Mouse (Mus musculus): ENCODE results near the gene Rpain. TPM values are rescaled to one million over a fixed set of nuclear protein-coding genes. Genes with fewer than 3 reads are reported as not detected.

Gene Rpain
- total and polyA plus RNA-seq, 3 experiments, result 54.1 to 80.6 (median 64.6) TPM

DNA sequence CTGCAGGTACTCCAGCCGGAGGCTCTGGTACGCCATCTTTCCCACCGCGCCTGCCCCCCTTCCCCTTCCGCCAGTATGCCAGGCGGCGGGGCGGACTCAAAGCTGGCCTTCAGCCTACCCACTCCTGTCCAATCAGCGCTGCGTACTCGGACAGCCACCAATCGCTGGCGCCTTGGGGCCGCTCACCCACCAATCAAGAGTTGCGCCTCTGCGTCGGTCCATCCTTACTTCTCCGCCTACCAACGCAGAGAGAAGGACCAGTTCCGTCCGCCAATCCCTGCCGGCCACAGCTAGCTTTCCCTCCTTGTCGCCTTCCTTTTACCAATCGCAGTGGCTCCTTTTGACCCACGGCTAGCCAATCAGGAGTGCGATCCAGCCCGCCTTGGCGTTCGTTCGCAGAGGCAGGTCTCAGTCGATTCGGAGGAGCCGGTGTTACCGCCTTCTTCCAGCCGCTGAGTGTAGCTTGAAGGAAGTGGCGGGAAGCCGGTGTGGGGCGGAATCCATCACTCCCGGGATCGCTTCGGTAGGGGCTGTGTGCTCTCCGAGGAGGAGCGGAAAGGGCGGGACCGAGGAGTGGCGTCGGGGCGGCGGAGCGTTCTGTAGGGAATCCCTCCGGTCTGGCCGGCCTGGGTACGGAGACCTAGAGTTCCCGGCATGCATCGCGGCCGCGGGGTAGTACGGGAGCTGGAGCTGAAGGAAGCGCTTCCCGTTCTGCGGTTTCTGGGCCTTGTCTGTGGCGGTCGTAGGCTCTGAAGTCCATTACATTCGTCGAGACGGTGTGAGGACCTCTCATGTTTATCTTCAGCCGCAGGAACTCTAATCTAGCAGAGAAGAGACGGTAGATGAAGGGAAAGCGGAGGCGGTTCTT lies 49.4 kb downstream of the Rpain start, which contains the start of the genes Mis12 and Derl2:
Mis12 (plus strand) TSS at position 411 of the 868 bp plus-strand sequence.
Derl2 (minus strand) TSS at position 641 of the 868 bp plus-strand sequence.
- no peak for TF ChIP-seq UBTF (IDR thresholded peaks at IDR 0.05; ENCODE audit: low read depth, low read length)
- peak; percentile 78 for TF ChIP-seq MAX (IDR thresholded peaks at IDR 0.05; ENCODE audit: low read length)
- TF ChIP-seq CTCF (conservative IDR thresholded peaks at IDR 0.05 in 1 of 2, IDR thresholded peaks at IDR 0.05 in 1 of 2; ENCODE audit: low read depth in 2 of 2, low read length in 2 of 2), result no peak
- no peak for TF ChIP-seq JUN (IDR thresholded peaks at IDR 0.05; ENCODE audit: insufficient read depth, low read depth, low read length)
- peak; percentile 96 for TF ChIP-seq TCF12 (IDR thresholded peaks at IDR 0.05; ENCODE audit: low read depth, low read length)
- peak; percentile 93 for TF ChIP-seq ZMIZ1 (IDR thresholded peaks at IDR 0.05; ENCODE audit: low read depth, low read length)
- no peak for TF ChIP-seq MAFK (IDR thresholded peaks at IDR 0.05; ENCODE audit: insufficient replicate concordance, low read length)
- peak; percentile 92 for TF ChIP-seq SIN3A (IDR thresholded peaks at IDR 0.05; ENCODE audit: low read length)
- TF ChIP-seq ZC3H11A (IDR thresholded peaks at IDR 0.05; ENCODE audit: low read depth, low read length), result no peak
- TF ChIP-seq E2F4 (IDR thresholded peaks at IDR 0.05; ENCODE audit: insufficient replicate concordance, low read depth, low read length), result peak; percentile 96; the same call in 1 of the 2 replicates
- TF ChIP-seq MXI1 (IDR thresholded peaks at IDR 0.05; ENCODE audit: low read depth, low read length), result peak; percentile 63
- TF ChIP-seq GABPA (IDR thresholded peaks at IDR 0.05; ENCODE audit: insufficient replicate concordance, low read depth, low read length), result no peak; the same call in 1 of the 2 replicates
- no peak for TF ChIP-seq SMC3 (IDR thresholded peaks at IDR 0.05; ENCODE audit: low read depth, low read length)
- peak; percentile 87 for TF ChIP-seq HCFC1 (IDR thresholded peaks at IDR 0.05; ENCODE audit: low read depth, low read length)
- peak; percentile 39 for TF ChIP-seq IRF4 (IDR thresholded peaks at IDR 0.05; ENCODE audit: low read depth, low read length)
- TF ChIP-seq ELF1 (IDR thresholded peaks at IDR 0.05; ENCODE audit: low read depth, low read length), result peak; percentile 97
- TF ChIP-seq JUND (conservative IDR thresholded peaks at IDR 0.05; ENCODE audit: low read depth, low read length), result no peak
- no peak for TF ChIP-seq ETS1 (conservative IDR thresholded peaks at IDR 0.05; ENCODE audit: low read depth, low read length)
- 0 out of 2 replicates have a peak, but pooled peaks have one; percentile 17 for TF ChIP-seq TBP (conservative IDR thresholded peaks at IDR 0.05; ENCODE audit: low read depth, low read length)
- TF ChIP-seq KAT2A (IDR thresholded peaks at IDR 0.05; ENCODE audit: insufficient replicate concordance, low read length), result peak; percentile 93
- TF ChIP-seq CHD2 (IDR thresholded peaks at IDR 0.05; ENCODE audit: low read length), result peak; percentile 99
- peak; percentile 90 for TF ChIP-seq NELFE (IDR thresholded peaks at IDR 0.05; ENCODE audit: low read depth, low read length)
- TF ChIP-seq ZKSCAN1 (IDR thresholded peaks at IDR 0.05; ENCODE audit: borderline replicate concordance, low read depth, low read length), result no peak
- no peak for TF ChIP-seq CHD1 (IDR thresholded peaks at IDR 0.05; ENCODE audit: low read depth, low read length)
- TF ChIP-seq RCOR1 (conservative IDR thresholded peaks at IDR 0.05; ENCODE audit: low read depth, low read length), result no peak
- no peak for TF ChIP-seq EP300 (IDR thresholded peaks at IDR 0.05; ENCODE audit: low read length)
- peak; percentile 96 for TF ChIP-seq POLR2AphosphoS2 (IDR thresholded peaks at IDR 0.05; ENCODE audit: low read depth, low read length)
- TF ChIP-seq MYC (IDR thresholded peaks at IDR 0.05; ENCODE audit: low read depth, low read length), result peak; percentile 58; the same call in 1 of the 2 replicates
- TF ChIP-seq BHLHE40 (IDR thresholded peaks at IDR 0.05; ENCODE audit: low read depth, low read length), result no peak
- TF ChIP-seq MAZ (IDR thresholded peaks at IDR 0.05; ENCODE audit: low read depth, low read length), result peak; percentile 60; the same call in 1 of the 2 replicates
- no peak for TF ChIP-seq USF1 (IDR thresholded peaks at IDR 0.05; ENCODE audit: low read depth, low read length)
- no peak for TF ChIP-seq PAX5 (IDR thresholded peaks at IDR 0.05; ENCODE audit: low read length)
- no peak for TF ChIP-seq MEF2A (IDR thresholded peaks at IDR 0.05; ENCODE audit: borderline replicate concordance, low read depth, low read length)
- TF ChIP-seq ZNF384 (IDR thresholded peaks at IDR 0.05; ENCODE audit: low read depth, low read length), result no peak
- TF ChIP-seq USF2 (conservative IDR thresholded peaks at IDR 0.05; ENCODE audit: low read depth, low read length), result no peak
- peak; percentile 96 for TF ChIP-seq POLR2A (IDR thresholded peaks at IDR 0.05; ENCODE audit: low read depth, low read length)
- no peak for TF ChIP-seq RAD21 (IDR thresholded peaks at IDR 0.05; ENCODE audit: low read depth, low read length)
- peak; percentile 73 for TF ChIP-seq NRF1 (IDR thresholded peaks at IDR 0.05; ENCODE audit: low read depth, low read length)
- in situ Hi-C loops (cut with MboI; ENCODE audit: low pct_ligation_motif_present, low pct_unique_long_range_greater_than_20kb, low sequenced_read_pairs) (no loop called here), dilution Hi-C loops (cut with MboI; ENCODE audit: extremely low pct_ligation_motif_present, extremely low pct_unique_long_range_greater_than_20kb, low sequenced_read_pairs) (no loop called here)
- no peaks in the 10 kb centered on the region for H3K27me3 ChIP-seq (replicated peaks)
- H3K4me2 ChIP-seq (ENCODE audit: insufficient read depth, low read depth, poor library complexity, severe bottlenecking), result peak within 1 kb of the TSS; percentile 96
- peak within 1 kb of the TSS; percentile 93 for H3K9ac ChIP-seq (ENCODE audit: insufficient read depth, low read depth)
- peaks cover 8 to 62% of the 10 kb centered on the region in 2 experiments for H3K4me1 ChIP-seq (ENCODE audit: control insufficient read depth in 1 of 2, insufficient read depth in 2 of 2)
- peaks cover 14 to 58% of the 10 kb centered on the region in 2 experiments for H3K36me3 ChIP-seq (replicated peaks in 1 of 2; ENCODE audit: control insufficient read depth in 1 of 2, insufficient read depth in 1 of 2, low read length in 1 of 2)
- DNase-seq (ENCODE audit: extremely low read depth), result peak; percentile 100
- peak within 1 kb of the TSS; percentile 80 to 92 (median 87) for H3K4me3 ChIP-seq (replicated peaks in 1 of 3; ENCODE audit: low read depth in 2 of 3, low read length in 2 of 3, poor library complexity in 1 of 3)
- H3K9me3 ChIP-seq (replicated peaks; ENCODE audit: low read length), result no peaks in the 10 kb centered on the region
- H3K27ac ChIP-seq (ENCODE audit: insufficient read depth, low read depth), result peak within 1 kb of the TSS; percentile 84
- H3K79me2 ChIP-seq (replicated peaks; ENCODE audit: control insufficient read depth, extremely low read depth, insufficient read depth, poor library complexity, severe bottlenecking), result peaks cover 79% of the 10 kb centered on the region

Measured in CH12.LX (cell line).